Mouse (Mus musculus): ENCODE data around the gene Nr5a2.
"Not testable (repeated sequence)": the region's sequence is repeated elsewhere in the genome, so short reads cannot be mapped to it uniquely, and the experiment has no call there.

Gene Nr5a2

DNA sequence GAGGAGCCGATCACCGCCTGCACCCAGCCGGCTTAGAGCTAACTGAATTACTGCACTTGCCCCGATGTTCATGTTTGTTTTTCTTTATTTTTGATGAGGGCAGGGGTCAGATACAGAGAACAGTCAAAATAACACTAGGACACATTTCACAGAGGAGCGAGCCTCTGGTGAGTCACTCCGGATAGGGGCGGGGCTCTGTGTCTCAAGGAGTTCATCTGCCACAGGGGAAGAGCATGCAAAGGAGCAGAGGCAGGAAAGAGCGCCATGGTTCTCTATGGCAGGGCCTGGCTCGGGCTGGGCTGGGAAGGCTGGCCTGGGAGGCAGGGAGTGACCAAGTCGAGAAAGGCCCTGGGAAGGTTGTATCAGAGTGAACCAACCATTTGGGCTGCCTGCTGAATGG, 121.0 kb downstream of the Nr5a2 start:
- DNase-seq (ENCODE audit: low spot score) = no peak

- DNase-seq (ENCODE audit: low spot score) = no peak
Observed at GRCm38 (mm10) chr1:136832305-136833152, 127.7 kb downstream of the Nr5a2 start.

DNA sequence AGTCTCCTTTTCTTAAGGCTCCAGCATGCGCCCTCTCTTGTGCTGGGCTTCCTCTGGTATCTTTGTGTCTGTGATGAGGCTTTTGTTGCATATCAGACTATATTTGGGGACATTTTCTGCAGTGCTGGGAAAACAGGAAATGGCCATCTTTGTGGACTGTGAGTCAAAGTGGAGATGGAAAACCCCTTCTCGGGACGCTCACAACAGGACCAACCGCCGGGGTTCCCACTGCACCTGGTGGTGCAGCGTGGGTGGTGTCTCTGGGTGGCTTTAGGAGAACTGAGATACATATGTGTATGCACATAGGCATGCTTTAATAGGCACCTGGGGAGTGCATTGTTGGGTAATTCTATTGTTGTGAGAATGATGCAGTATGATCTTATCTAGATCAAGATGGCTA, 129.3 kb downstream of the Nr5a2 start:
- no peak for DNase-seq (ENCODE audit: low spot score)

- no peak for DNase-seq (ENCODE audit: low spot score)
Observed at GRCm38 (mm10) chr1:136829931-136830330, 130.3 kb downstream of the Nr5a2 start.

DNA sequence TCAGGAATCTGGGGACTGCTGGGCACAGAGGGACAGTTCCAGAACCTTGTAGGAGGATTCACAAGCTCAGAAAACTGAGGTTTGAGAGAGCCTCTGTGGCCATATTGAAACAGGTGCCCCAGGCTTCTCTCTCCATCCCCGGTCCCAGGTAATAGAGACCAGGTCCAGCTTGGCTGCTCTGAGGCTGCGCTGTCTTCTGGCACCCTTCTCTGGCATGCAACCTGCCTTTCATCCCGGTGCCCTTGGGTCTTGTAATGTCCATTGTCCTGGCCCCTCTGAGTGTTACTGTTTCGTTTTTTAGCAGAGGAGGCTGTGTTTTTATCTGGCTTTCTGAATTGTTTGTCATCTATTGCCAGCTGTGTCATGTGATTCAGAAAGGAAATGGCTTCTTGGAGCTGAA, 136.4 kb downstream of the Nr5a2 start:
- DNase-seq (ENCODE audit: low spot score) = no peak

DNA sequence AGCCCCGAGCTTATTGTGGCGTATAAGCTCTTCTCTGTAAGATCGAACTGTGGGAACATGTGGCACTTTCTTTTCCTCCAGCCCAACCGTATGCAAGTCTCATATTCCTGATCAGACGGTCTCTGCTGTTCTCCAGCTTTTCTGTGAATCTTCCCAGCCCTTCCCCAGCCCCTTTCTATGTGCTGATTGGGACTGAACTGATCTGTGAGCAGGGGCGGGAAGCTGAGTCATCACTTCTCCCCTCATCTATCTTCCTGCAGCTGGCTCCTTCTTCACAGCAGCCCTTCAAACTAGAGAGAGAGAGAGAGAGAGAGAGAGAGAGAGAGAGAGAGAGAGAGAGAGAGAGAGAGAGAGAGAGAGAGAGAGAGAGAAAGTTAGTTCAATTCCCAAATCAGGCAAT, 159.6 kb downstream of the Nr5a2 start:
- no peak for DNase-seq (ENCODE audit: low spot score)

DNA sequence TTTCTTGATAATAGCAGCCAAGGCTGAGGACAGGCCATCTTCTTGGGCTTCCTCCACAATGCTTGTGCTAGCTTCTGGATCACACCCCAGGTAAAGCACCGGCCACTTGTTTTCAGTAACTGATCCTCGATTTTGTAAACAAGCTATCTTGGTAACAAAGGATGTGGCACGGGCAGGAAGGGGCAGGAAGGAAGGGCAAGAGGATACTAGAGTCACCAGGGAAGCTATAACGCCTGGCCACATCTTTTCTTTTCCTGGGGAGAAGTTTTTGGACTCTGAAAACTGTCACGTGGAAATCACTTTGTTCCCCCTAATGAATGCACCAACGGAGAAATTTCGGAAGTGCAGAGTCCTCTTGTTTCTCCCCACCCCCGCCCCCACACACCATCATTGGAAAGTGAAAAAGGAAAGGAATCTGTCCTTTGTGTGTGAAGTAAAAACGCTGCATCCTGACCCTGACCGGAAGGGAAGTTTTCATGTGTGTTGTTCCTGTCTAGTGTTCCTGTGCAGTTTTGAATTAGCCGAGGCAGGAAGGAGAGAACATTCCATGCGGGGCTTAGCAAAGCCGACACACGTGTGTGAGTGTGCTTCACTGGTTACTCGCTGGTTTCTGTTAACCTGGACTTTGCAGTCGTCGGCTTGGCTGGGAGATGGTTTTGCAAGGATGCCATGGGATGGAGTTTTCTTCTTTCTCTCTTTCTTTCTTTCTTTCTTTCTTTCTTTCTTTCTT, 163.7 kb downstream of the Nr5a2 start:
- DNase-seq (ENCODE audit: low spot score) = no peak

DNA sequence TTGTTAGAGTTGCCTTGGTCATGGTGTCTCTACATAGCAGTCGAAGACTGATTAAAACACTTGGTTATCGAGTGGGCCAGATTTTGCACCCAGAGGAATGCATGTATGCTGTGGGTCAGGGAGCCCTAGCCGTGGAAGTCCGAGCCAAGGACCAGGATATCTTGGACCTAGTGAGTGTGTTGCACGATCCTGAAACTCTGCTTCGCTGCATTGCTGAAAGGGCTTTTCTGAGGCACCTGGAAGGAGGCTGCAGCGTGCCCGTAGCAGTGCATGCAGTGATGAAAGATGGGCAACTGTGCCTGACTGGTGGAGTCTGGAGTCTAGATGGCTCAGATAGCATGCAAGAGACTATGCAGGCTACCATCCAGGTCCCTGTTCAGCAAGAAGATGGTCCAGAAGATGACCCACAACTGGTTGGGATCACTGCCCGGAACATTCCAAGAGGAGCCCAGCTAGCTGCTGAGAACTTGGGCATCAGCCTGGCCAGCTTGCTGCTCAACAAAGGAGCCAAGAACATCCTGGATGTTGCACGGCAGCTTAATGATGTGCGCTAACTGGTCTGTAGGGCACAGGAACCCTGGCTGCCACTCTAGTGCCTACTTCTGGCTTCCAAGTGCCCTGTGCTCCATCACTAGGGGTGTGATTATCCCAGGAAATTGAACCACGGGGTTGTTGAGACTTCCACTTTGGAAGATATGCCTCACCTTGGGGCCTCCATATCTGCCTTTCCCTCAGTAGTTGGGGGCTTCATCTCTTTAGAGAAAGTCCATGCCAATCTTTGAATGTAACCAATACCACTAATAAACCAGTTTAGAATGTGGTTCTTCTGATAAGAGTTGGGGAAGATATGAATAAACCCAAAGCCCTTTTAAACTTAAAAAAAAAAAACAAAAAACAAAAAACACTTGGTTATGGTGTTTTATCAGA, 167.0 kb downstream of the Nr5a2 start:
- not testable (repeated sequence) for DNase-seq (ENCODE audit: low spot score)

Measured in T-cell, adult 2 months (primary cell).